Mouse (Mus musculus) urinary bladder, postnatal 4 days (tissue): ENCODE measurements around the gene Unc13a.

Experiments
- DNase-seq, 2 experiments: peaks; one replicate each; pipeline ENCODE4 v3.0.0; 2021 to 2022; ENCODE audit warnings: low spot score in 2 of 2

Gene Unc13a

DNA sequence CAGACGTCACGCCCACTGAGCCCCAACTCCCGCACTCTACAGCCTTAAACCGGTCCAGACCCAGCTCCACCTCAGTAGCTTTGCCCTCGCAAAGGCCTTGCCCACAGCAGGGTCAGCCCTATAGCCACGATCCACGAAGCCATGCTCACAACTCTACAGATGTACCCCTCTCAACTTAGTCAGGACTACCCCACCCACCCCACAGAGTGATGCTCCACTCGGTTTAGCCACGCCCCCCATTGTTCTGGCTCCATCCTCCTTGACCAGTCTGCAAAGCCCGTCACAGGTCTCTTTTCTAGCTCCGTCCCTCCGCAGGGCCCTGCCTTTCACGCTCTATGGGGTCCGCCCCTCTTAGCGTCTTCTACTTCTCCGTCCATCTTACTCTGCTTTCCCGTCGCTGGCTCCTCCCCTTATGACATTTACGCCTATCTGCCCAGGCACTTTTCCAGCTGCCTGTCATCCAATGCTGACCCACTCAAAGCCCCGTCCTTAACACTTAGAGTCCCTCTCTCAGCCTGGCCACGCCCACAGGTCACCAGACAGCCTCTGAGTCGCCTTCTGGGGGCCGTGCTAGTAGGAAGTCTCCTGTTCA, 14.7 kb upstream of the Unc13a start:
- no peak for DNase-seq

DNA sequence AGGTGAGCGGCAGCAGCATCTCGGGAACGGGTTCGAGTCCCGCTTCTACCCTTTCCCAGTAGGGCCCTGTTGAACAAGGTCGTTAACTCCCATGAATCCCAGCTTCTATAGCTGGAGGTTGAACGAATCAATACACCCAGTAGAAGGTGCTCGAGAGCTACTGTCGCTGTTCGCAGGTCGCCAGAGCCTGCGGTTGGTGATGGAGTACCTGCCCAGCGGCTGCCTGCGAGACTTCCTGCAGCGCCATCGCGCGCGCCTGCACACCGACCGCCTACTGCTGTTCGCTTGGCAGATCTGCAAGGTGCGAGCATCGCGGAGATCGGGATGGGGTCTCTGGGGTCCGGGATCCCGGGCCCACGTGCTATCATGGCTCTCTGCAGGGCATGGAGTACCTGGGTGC, 14.0 kb upstream of the Unc13a start:
- DNase-seq, result no peak

DNA sequence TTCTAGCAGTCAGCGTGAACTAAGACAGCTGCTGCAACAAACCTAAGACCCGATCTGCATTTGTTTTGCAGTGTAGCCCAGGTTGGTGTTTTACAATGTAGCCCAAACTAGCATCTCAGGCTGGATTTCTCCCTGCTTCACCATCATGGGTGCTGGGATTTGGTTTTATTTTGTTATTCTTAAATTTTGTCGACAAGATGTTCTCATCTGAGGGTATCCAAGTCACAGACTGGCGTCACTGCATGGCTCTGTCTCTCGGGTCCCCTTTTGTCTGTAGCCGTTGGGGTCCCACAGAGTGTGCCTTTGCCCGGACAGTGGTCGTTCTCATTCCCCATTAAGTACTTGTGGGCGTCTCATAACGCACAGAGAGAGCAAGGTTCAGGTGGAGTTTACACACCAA, 13.1 kb upstream of the Unc13a start:
- no peak for DNase-seq

DNA sequence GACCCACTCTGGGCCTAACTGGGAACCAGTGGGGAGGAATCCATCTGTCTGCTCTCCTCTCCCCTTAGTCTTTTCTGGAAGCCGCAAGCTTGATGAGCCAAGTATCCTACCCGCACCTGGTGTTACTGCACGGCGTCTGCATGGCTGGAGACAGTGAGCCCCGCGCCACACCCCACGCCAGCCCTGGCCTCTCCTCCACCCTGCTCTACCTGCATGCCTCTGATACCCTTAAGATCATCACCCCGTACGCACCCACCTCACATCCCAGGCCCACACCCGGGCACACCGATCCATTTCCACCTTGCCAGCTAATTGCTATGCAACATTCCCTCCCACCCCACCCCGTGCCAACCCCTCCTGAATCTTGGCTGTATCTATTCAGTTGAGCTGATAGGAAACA, 11.3 kb upstream of the Unc13a start:
- no peak for DNase-seq

DNA sequence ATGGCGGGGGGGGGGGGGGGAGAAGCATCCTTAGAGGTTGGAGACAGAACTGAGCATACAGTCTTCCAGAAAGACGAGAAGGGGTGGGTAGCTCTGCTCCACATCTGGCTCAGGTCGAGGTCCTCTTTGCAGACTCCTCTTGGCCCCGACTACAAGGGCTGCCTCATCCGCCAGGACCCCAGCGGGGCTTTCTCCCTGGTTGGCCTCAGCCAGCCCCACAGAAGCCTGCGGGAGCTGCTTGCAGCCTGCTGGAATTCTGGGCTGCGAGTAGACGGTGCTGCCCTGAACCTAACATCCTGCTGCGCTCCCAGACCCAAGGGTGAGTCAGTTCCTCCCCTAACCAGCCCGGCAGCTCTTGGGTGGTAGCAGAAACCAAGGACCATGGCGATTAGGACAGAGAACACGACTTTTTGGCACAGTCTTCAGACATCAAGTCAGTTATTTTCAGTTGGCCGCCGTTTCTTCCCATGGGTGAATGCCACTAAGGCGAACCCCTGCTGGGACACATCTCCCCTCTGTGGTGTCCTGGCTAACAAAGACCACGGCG, 9.9 kb upstream of the Unc13a start:
- DNase-seq, result no peak

DNA sequence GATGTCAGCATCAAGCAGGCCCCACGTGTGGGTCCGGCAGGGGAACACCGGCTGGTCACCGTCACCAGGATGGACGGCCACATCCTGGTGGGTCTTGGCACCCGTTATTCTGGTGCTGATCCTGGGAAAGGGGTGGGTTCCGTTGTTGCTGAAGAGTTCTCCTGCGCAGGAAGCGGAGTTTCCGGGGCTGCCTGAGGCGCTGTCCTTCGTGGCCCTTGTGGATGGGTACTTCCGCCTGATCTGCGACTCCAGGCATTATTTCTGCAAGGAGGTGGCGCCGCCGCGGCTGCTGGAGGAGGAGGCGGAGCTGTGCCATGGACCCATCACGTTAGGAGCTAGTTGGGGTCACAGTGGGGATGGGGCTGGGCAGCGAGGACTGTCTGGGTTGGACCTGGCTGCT, 8.9 kb upstream of the Unc13a start:
- DNase-seq, result no peak

DNA sequence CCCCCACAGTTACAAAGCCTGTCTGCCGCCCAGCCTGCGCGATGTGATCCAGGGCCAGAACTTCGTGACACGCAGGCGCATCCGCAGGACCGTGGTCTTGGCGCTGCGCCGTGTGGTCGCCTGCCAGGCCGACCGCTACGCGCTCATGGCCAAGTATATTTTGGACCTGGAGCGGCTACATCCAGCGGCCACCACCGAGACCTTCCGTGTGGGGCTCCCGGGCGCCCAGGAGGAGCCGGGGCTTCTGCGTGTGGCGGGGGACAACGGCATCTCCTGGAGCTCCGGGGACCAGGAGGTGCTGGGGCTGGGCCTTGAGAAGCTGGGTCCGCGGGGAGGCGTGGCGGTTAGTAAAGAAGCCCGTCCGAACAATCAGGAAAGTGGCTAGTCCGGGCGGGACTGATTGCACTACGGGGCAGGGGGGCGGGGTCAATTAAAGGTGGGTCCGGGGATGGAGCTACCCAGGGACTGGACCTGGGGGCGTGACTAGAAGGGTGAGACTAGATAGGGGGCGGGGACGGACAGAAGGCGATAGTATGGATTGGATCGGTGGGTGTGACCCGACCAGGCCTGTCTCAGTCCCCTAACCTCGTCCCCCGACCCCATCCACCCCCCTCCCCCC, 8.1 kb upstream of the Unc13a start:
- DNase-seq, result no peak

DNA sequence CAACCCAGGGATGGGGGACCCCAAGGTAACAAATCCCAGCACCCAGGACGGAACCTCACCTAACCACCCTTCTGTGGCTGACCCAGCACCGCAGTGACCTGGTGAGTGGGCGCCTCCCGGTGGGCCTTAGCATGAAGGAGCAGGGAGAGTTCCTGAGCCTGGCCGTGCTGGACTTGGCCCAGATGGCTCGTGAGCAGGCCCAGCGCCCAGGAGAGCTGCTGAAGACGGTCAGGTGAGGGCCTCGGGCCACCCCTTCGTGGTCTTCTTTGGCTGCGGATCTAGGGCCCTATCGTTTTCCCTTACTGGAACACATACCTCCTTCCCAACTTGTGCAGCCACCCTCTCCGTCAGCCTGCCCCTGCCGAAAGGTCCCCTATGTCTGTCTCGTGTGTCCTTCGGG, 7.6 kb upstream of the Unc13a start:
- no peak for DNase-seq

DNA sequence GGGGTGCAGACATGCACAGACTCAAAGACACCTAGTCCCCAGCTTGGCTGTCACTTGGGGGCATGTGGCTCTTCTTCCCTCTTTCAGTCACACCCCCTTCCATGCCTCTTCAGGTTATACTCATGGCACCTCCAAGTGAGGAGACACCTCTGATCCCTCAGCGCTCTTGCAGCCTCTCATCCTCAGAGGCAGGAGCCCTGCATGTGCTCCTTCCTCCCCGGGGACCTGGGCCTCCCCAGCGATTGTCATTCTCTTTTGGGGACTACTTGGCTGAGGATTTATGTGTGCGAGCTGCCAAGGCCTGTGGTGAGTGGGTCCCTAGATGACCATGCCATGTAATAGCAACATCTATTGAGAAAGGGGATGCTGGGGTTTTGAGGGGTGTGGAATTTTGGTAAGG, 6.7 kb upstream of the Unc13a start:
- DNase-seq, result no peak

DNA sequence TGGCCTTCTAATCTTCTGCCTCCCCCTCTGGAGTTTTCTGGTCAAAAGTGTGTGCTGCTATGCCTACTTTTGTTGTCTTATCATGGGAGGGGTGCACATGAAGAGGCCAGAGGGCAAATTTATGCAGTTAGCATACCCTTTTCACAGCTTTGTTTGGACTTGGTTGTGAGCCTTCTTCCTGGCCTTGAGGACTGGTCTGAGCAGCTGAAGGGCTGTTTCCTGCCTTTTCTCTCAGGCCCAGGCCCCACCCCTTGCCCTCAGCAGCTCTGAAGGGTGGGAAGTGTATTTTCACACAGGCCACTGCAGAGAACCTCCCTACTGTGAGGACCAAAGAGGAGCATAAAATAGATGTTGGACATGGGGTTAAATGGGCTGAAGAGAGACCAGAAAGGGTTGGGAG, 6.0 kb upstream of the Unc13a start:
- DNase-seq, result no peak

DNA sequence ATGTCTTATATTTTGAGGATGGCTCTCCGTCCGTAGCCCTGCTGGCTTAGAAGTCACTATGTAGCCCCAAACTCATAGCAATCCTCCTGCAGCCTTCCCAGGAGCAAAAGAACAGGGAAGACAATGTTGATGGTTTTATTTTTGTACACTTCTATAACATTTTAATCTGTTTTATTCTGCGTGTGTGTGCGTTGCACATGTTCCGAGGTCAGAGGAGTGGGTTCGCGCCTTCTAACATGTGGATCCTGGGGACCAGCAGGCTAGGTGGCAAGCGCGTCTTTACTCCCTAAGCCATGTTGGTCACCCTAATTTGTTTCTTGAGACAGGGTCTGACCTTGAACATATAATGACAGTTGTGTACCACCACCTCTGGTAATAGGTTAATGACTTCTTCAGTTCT, 5.2 kb upstream of the Unc13a start:
- DNase-seq, result no peak

DNA sequence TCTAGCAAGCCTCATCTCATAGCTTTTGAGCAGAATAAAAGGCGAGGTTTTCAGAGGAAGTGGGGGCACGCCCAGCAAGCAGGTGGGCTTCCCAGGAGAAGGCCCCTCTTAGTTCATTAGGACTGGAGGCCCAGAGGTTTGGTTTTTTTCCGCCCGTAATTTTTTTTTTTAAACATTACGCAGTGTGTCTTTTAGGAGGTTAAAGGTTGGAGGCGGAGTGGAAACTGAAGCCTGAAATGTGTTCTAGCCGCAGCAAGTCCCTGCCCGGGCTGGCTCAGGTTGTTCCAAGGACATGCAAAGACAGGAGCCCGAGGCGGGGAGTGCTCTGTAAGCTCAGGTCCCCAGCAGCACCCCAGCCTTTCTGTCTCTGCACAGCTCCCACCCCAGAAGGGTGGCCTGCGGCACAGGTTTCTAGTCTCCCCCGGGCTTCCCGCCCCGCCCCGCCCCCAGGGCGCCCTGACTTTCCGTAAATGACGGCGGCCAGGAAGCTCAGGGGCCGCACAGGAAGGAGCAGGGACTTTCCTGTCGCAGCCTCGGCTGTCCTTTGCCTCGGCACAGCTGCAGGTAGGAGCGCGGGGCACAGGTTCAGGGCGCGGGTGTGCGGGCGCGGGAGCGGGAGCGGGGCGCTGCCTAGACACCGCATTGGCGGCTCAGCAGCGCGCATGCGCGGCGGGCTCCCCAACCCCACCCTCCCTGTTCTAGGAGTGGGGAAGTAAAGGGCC, 4.6 kb upstream of the Unc13a start, which contains the start of gene Jak3:
TSS of gene Jak3 (plus strand) at position 277 of the 722 bp plus-strand sequence.
- peak in 1 of 2 experiments; percentile 49 for DNase-seq

DNA sequence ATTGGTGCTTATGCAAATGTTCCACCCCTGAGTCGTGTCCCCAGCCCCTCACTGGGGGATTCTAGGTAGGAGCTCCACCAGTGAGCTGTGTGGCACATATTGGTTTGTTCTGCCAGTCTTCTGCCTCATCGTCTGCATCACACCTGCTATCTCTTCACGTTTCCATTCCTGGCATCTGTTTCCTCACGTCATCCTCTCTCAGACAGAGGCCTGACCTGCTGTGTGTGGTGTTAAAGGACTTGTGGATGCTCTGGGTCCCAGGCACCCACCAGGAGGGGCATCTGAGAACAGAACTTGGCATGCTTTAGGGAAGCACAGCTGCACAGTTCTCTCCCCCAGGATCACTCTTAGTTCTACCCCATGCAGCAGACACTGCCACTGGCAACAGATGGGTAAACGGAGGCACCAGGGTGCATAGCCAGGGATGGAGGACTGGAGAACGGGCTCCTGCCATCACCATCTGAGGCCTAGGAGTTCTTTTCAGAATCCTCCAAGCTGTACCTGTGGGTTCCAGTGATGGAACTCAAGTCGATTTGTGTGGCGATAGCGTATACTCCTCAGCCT, 4.0 kb upstream of the Unc13a start:
- DNase-seq, result no peak

DNA sequence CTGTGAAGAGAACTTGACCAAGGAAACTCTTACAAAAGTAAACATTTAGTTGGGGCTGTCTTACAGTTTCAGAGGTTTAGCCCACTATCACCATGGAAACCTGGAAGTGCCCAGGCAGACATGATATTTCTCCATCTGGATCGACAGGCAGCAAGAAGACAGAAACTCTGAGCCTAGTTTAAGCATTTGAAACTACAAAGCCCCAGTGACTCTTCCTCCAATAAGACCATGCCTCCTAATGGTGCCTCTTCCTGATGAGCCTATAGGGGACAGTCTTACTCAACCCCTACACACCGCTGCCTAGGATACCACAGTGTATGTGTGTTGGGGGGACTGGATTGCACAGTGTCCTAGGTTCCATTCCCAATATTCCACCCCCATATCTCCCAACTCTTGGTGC, 2.5 kb upstream of the Unc13a start:
- DNase-seq, result no peak

DNA sequence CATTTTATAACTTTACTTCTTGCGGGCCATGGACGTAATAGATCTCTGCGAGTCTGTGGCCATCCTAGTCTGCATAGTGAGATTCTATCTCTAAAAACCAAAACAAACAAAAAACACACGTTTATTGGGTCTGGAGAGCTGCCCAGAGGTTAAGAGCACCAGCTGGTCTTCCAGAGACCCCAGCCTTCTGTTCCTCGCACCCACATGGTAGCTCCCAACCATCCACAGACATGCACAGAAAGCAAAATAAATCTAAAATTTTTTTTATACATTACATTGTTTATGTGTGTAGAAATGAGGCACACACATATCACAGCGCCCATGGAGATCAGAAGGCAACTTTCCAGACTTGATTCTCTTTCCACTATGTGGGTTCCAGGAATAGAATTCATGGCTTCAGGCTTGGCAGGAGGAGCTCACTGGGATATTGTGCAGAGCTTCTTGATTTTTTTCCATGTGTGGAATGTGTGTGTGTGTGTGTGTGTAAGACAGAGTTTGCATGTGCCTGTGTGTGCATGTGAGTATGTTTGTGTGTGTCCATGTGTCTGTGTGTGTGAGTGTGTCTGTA, 695 bp upstream of the Unc13a start:
- DNase-seq, result no peak

DNA sequence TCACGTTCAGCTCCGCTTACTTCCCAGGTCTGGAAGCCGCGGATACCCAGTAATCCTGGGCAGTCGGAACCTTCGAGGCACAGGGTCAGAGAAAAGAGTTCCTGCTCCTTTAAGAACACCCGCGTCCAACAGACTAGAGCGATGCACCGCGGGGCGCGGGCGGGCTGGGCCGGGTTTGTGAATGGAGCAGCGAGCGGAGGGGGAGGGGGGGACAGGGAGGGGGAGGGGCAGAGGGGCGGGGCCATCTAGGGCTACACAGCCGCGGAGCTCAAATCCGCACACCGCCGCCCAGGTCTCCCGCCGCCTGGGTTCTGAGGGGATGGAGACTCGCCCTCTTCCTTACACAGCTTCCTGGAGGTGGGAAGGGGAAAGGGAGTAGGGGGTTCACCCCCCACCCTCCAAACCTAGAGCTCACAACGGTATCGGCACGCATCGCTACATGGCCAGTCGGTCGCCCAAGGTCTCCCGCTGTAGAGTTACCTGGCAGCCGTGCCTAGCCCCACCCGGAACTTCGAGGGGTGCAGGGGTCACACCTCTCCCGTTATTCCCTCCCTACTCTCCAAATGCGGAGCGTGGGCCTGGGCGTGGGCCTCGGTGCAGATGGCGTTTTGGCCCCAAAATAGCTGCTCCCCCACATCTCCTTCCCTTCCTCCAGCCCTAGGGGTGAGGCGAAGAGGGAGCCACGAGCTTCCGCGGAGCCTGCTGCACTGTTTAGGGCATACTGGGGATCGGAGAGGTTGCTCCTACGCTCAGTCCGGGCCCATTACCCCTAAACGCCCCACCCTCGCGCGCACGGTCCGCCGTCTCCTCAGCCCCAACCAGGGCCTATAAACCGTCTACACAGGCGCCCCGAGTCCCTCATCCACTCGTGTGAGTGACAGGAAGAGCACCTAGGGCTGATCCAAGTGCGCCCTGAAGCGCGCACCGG, 672 bp downstream of the Unc13a start:
- DNase-seq, result no peak

DNA sequence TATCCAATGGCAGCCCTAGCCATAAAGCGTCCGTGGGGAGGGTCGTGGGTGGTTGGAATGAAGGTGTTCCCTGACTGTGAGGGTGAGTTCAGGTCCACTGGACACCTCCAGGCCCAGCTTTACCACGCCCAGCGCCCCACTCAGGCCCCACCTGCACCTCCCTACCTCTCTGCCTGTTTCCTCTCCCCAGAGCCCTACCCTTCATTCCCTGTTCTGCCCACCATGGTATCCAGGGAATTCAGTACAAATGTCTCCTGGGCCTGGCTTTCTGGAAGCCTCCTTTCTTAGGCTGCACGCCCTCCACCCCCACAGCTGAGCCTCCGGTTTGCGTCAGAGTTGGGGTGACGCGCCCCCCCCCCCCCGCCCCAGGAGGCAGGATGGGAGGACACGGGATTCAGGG, 1.4 kb downstream of the Unc13a start:
- no peak for DNase-seq

DNA sequence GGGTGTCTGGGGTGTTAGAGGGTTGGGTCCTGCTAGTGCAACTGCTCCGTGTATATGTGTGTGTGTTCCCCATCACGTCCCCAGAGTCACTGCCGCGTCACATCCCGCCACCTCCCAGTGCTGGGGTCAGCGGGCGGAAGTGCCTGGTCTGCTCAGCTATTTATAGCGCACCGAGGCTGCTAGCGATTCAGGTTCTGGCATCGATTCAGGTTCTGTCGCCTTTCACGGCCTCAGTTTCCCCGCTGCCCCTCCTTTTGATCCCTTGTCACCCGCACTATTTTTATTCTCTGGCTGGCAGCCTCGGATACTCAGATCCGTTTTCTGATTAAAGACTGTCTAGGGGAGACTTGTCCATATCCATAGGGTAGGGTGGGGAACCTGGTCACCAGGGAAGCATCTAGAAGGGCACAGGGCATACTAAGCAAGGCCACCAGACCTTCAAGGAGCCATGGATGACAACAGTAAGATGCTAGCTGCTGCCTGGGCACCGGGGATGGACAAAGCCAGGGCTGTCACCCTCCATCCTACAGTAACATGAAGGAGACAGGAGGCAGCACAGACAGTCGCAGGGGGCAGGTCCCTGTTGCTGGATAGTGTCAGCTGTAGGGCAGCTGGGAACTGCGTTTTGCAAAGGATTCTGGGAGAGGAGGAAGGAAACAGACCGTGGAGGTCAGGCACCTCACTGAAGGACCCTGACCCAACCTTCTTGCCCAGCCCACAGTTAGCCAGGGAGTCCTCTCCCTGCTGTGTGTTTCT, 3.2 kb downstream of the Unc13a start:
- no peak for DNase-seq

DNA sequence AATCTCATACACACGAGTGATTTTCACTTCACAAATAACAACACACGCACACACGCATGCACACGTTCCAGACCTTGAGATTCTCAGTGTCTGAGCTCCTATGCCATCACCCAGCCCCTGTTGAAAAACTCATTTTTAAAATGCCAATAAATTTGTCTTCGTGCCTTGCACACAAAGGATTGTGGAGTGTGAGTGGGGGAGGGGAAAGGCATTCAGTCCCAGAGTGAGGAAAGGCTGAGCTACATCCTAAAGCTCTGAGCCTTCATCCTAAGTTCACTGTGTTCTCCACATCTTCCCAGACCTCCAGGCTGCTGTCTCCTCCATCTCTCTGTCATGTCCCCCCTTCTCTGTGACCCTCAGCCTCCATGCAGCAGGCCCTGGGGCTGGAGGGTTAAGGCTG, 4.3 kb downstream of the Unc13a start:
- DNase-seq, result no peak

DNA sequence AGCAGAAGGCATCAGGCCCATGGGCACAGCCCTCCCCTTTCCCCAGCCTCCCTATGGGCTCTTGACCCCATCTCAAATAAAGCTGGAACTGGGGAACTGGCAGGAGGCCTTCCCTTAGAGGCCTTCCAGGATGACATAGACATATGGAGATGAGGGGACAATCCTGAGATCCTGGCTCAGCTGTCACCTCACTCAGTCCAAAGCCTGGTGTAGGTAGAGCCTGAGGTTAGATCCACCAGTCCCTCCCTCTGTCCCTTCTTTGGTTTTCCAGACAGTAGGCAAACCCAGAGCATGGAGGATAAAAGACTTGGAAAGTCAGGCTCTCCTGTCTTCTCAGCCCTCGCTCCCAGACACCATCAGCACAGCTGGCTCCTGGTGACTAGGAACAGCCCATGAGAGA, 4.7 kb downstream of the Unc13a start:
- no peak for DNase-seq
